Comparison of ENCODE assay signal across 15 mouse cellular contexts in genomic region chr7:98690126-98690525, GRCm38 (mm10).
"Had no signal": no experiment of that assay in that cellular context is flagged by ENCODE, and none has a peak within 500 bp of the region (broad histone marks: within the 10 kb centered on the region; RNA-seq: fewer than 3 reads in every experiment).

No protein-coding gene starts in this region.

- ATAC-seq: midbrain, embryonic 13.5 days; midbrain, embryonic 15.5 days had no signal

- H3K9ac ChIP-seq: liver, postnatal 0 days; lung, embryonic 15.5 days; midbrain, embryonic 13.5 days; midbrain, embryonic 15.5 days; neural tube, embryonic 12.5 days; stomach, embryonic 15.5 days had no signal

- H3K4me2 ChIP-seq: lung, embryonic 15.5 days; midbrain, embryonic 13.5 days; midbrain, embryonic 15.5 days; neural tube, embryonic 12.5 days; stomach, embryonic 15.5 days had no signal

- H3K27me3 ChIP-seq: midbrain, embryonic 13.5 days; midbrain, embryonic 15.5 days; neural tube, embryonic 12.5 days; stomach, embryonic 15.5 days had no signal

- H3K4me1 ChIP-seq: midbrain, embryonic 15.5 days had no signal

- DNase-seq: lung, adult 2 months; lung, postnatal 14 days; right cerebral cortex, postnatal 14 days; thymus, adult 2 months; thymus, postnatal 25 days; thymus, postnatal 4 days had no signal

- H3K27ac ChIP-seq: lung, embryonic 15.5 days; macrophage; midbrain, embryonic 13.5 days; midbrain, embryonic 15.5 days; neural tube, embryonic 12.5 days; stomach, embryonic 15.5 days; stomach, postnatal 0 days had no signal

- H3K9me3 ChIP-seq: lung, embryonic 15.5 days; megakaryocyte, embryonic 14.5 days; midbrain, embryonic 13.5 days; midbrain, embryonic 15.5 days; neural tube, embryonic 12.5 days; stomach, embryonic 15.5 days had no signal

- H3K4me3 ChIP-seq: lung, embryonic 15.5 days; midbrain, embryonic 13.5 days; midbrain, embryonic 15.5 days; neural tube, embryonic 12.5 days; stomach, embryonic 15.5 days had no signal

- H3K36me3 ChIP-seq: lung, embryonic 15.5 days; midbrain, embryonic 13.5 days; midbrain, embryonic 15.5 days; neural tube, embryonic 12.5 days; stomach, embryonic 15.5 days had no signal
